Mouse (Mus musculus) spleen, adult 2 months (tissue): ENCODE data around the gene Rpgrip1. TPM values are rescaled to one million over a fixed set of nuclear protein-coding genes. Genes with fewer than 3 reads are reported as not detected.

Experiments
- DNase-seq, 2 experiments: peaks; one replicate each; pipeline versions ENCODE4 v3.0.0 to v3.0.0-alpha.2; 2012 to 2021; ENCODE audit warnings: low spot score in 2 of 2, low read depth in 1 of 2
- H3K27ac ChIP-seq: fragments of 200-500 bp; 2 replicates; pipeline ENCODE4 v1.5.1; 2012; ENCODE audit warnings: low read length, inconsistent platforms; ENCODE audit not compliant: insufficient read depth
- H3K27me3 ChIP-seq: fragments of 200-500 bp; 2 replicates; pipeline ENCODE4 v1.6.1; 2012; ENCODE audit warnings: mild to moderate bottlenecking, moderate library complexity, low read length, inconsistent platforms; ENCODE audit not compliant: control insufficient read depth, insufficient read depth
- H3K36me3 ChIP-seq: fragments of 200-500 bp; 2 replicates; pipeline ENCODE4 v1.6.1; 2012; ENCODE audit warnings: mild to moderate bottlenecking, low read length, inconsistent platforms; ENCODE audit not compliant: control insufficient read depth, insufficient read depth
- H3K4me1 ChIP-seq: fragments of 200-500 bp; 2 replicates; pipeline ENCODE4 v1.6.1; 2011; ENCODE audit warnings: inconsistent platforms; ENCODE audit not compliant: control insufficient read depth, insufficient read depth, insufficient read length
- H3K4me3 ChIP-seq: fragments of 200-500 bp; 2 replicates; pipeline ENCODE4 v1.5.1; 2011; ENCODE audit warnings: mild to moderate bottlenecking, inconsistent platforms; ENCODE audit not compliant: insufficient read depth, insufficient read length; ENCODE audit errors: extremely low read depth
- CTCF ChIP-seq: fragments of 200-500 bp; IDR thresholded peaks from 2 replicates; pipeline ENCODE4 v1.5.1; 2011; ENCODE audit warnings: mild to moderate bottlenecking, inconsistent platforms; ENCODE audit not compliant: insufficient read depth, insufficient read length, insufficient replicate concordance; ENCODE audit errors: extremely low read depth
- POLR2A ChIP-seq: fragments of 200-500 bp; IDR thresholded peaks from 2 replicates; pipeline ENCODE4 v1.6.1; 2011; ENCODE audit warnings: low read depth, low read length, inconsistent platforms
- WGBS: fragments of 180-500 bp; shearing (Covaris S2); methylation state at CpG from one replicate; pipeline ENCODE4 v1.1.7; 2018; 5-methylcytosine and 5-hydroxymethylcytosine counted together
- polyA plus RNA-seq: library from polyadenylated mRNA; depleted of rRNA; stranded (reverse); fragments of >200 nt; gene quantifications from 2 replicates; pipeline ENCODE4 v1.2.3, GENCODE M21; 2012

Gene Rpgrip1
- polyA plus RNA-seq, 1 experiment, result 12.8 TPM

DNA sequence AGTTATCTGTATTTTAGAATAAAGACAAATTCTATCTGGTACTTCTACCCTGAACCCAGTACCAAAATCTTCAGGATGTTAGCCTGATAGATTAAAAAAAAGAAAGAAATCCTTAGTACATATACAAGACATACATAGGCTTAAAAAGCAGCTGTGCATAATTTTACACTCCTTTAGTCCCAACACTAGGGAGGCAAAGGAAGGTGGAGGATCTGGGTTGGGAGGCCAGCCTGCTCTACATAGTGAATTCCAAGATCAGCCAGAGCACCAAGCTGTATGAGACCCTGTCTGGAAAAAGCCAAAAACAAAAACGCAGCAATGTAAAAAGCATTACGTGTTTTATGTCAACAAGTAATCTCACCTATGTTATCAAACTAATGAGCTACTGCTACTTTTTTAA, 10.9 kb upstream of the Rpgrip1 start:
- Histone ChIP-seq H3K36me3 (peaks cover 4% of the 10 kb centered on the region; the same call in 1 of the 2 replicates), H3K27me3 (no peaks in the 10 kb centered on the region), H3K4me1 (peaks cover 4% of the 10 kb centered on the region), H3K27ac (no peak overlapping the region), H3K4me3 (no peak overlapping the region)
- WGBS, result 75% methylated on average over 2 of the region's 2 CpGs
- no peak for DNase-seq
- TF ChIP-seq CTCF (no peak), POLR2A (no peak)

DNA sequence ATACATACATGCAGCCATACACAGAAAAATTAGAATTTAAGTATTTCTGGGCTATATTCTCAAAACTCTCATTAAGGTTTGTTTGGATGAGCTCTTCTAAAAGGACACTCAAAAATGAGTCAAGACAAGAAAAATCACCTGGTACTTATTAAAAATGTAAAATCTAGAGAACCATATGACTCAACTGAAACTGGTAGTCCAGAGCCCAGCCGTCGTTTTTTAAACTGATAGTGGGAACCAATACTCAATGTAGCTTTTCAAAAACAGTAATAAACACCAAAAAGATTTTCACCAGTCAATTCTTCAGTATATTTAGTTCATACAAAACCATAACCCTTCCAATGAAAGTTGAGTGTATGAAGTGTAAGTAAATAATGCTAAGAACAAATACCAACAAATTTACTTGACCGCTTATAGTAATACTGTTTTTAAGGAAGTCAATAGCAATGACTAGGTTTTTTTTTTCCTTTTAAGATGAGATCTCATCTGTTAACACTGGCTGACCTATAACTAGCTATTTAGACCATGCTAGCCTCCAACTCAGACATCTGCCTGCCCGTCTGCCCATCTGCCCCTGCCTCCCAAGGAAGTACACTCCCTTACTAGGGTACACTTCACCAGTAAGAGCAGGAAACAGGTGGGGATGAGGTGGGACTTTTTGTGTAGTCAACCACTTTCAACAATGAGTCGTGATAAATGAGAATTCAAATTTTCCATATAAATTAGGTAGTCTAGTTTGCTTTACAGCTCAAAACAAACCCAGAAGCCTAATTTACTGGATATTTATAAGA, 10.1 kb upstream of the Rpgrip1 start:
- peaks cover 4% of the 10 kb centered on the region for H3K4me1 ChIP-seq
- H3K27ac ChIP-seq, result no peak overlapping the region
- H3K4me3 ChIP-seq, result peak overlapping the region; percentile 33; the same call in 1 of the 2 replicates
- 28% methylated on average over 5 of the region's 5 CpGs for WGBS
- no peaks in the 10 kb centered on the region for H3K27me3 ChIP-seq
- no peak for DNase-seq
- TF ChIP-seq POLR2A (no peak), CTCF (no peak)
- H3K36me3 ChIP-seq, result peaks cover 4% of the 10 kb centered on the region; the same call in 1 of the 2 replicates

DNA sequence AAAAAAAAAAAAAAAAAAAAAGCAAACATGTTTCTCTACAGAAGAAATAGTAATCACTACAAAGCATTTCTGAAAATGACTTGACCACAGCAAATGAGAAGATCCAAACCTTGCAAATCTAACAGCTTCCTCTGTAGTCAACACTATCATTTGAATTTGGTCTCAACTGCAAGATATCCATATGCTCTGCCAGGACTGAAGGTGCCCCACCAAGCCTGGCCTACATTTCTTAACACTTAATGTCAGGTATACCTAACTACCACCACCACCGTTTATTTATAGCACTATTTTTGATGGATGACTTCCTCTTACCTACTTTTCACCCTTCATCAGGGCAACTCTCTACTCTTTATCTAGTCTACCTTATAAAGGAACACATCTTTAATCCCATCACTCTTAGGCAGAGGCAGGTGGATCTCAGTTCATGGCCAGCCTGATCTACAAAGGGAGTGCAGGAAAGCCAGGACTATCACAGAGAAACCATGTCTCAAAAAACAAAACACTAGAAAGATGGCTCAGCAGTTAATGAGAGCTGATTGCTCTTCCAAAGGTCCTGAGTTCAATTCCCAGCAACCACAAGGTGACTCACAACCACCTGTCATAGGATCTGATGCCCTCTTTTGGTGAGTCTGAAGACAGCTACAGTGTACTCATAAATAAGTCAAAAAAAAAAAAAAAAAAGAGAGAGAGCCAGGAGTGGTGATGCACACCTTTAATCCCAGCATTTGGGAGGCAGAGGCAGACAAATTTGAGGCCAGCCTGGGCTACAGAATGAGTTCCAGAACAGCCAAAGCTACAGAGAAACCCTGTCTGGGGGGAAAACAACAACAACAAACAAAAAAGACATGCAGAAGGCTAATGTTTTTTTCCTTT, 9.0 kb upstream of the Rpgrip1 start:
- Histone ChIP-seq H3K4me1 (peaks cover 4% of the 10 kb centered on the region), H3K4me3 (no peak overlapping the region), H3K27ac (no peak overlapping the region), H3K36me3 (peaks cover 4% of the 10 kb centered on the region; the same call in 1 of the 2 replicates), H3K27me3 (no peaks in the 10 kb centered on the region)
- TF ChIP-seq POLR2A, result no peak
- TF ChIP-seq CTCF, result no peak
- 5% methylated on average over 1 of the region's 1 CpGs for WGBS
- DNase-seq, result no peak

DNA sequence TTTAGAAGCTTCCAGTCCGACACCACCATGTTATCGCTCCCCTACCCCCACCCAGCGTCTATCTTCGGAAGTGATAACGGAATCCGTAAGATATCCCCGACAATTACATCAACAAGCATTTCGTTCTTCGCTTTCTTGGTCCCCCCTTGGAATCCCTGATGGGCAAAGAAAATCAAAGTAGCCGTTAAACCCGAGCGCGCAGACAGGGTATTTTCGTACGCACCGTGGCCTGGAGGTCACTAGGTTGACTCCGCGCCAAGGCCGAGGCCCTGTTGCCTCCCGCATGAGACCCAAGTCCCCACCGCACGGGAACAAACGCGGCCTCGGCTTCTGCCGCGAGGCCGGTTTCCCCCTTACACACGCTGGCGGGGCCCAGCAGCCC, 7.0 kb upstream of the Rpgrip1 start:
- Histone ChIP-seq H3K4me3 (peak overlapping the region; percentile 90), H3K4me1 (peaks cover 4% of the 10 kb centered on the region), H3K36me3 (peaks cover 1% of the 10 kb centered on the region; the same call in 1 of the 2 replicates), H3K27ac (peak overlapping the region; percentile 94), H3K27me3 (no peaks in the 10 kb centered on the region)
- peak in 1 of 2 experiments; percentile 26 for DNase-seq
- under 1% methylated on average over 30 of the region's 30 CpGs for WGBS
- no peak for TF ChIP-seq CTCF
- no peak for TF ChIP-seq POLR2A

DNA sequence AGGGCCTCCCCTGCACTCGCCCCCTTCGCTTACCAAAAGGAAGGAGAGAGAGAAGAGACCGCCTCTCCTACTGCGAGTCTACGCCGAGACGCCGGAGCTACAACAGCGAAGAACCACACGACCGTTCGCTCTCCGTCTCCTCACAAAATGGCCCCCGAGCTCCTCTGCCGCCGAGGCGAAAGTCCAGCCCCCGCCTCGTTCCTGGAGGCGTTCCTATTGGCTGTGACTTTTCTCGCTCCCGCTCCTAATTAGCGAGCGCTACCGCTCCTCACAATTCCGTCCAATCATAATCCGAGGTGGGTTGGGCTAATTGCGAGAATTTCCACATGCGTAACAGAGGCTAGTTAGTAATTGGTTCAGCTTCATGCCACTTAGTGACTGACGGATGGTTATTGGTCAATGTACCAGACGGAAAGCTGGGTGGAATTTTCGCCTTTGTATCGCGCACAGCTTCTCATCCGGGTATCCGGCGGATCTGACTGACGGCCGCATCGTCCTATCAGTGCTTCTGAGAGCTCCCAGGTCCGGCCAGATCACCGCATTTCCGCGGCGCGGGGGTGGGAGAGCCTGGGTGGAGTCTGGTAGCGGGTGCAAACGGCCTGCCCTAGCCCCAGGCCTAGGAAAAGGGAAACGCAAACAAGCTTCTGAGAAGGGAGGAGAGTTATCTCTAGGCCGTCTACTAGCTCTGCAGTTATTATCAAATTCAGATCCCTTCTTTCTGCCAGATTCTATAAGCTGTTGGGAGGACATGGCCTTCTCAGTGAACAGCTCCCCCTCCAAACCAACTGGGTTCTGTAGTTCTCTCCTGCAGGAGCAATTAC, 6.4 kb upstream of the Rpgrip1 start, which contains the start of gene Hnrnpc:
Hnrnpc (minus strand) TSS at position 173 of the 821 bp plus-strand sequence.
- Histone ChIP-seq H3K36me3 (0 out of 2 replicates have a peak, but pooled peaks cover 1% of the 10 kb centered on the region), H3K27ac (peak within 1 kb of the TSS; percentile 94), H3K27me3 (no peaks in the 10 kb centered on the region), H3K4me1 (peaks cover 4% of the 10 kb centered on the region), H3K4me3 (peak within 1 kb of the TSS; percentile 90)
- peak; percentile 100 for DNase-seq
- WGBS, result under 1% methylated on average over 50 of the region's 50 CpGs
- TF ChIP-seq CTCF, result no peak
- peak; percentile 98 for TF ChIP-seq POLR2A

DNA sequence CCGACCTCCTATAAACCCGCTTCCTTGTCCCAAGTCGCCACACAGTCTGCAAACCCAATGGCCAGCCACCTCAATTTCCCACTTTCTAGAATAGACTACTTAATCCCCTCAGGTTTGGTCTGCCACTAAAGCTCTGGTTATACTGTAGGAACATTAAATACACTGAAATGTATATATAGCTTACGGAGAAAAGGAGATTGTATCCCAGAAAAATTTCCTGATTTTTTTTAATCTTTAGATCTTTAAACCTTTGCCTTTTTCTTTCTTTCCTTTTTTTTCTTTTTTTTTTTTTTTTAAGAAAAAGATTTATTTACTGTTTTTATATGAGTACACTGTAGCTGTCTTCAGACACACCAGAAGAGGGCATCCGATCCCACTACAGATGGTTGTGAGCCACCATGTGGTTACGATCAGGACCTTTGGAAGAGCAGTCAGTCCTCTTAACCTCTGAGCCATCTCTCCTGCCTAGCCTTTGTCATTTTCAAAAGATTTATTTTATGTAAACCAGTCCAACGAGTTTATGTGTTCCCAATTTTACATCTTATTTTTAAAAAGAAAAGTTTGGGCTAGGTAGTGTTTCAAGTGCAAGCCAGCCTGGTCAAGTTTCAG, 5.7 kb upstream of the Rpgrip1 start:
- Histone ChIP-seq H3K36me3 (0 out of 2 replicates have a peak, but pooled peaks cover 1% of the 10 kb centered on the region), H3K4me1 (peaks cover 4% of the 10 kb centered on the region), H3K27ac (peak overlapping the region; percentile 87), H3K27me3 (no peaks in the 10 kb centered on the region), H3K4me3 (peak overlapping the region; percentile 32; the same call in 1 of the 2 replicates)
- WGBS, result 41% methylated on average over 7 of the region's 7 CpGs
- no peak for TF ChIP-seq POLR2A
- TF ChIP-seq CTCF, result no peak
- no peak for DNase-seq
